Mouse (Mus musculus) forebrain, embryonic 14.5 days (tissue): ENCODE measurements around the gene Zfp326. TPM values are rescaled to one million over a fixed set of nuclear protein-coding genes. Genes with fewer than 3 reads are reported as not detected.
"Not testable (repeated sequence)": the region's sequence is repeated elsewhere in the genome, so short reads cannot be mapped to it uniquely, and the experiment has no call there.

ENCODE experiments used
- ATAC-seq: fragments of 200-750 bp; cut with Nextera tagmentation; 2 replicates; pipeline ENCODE4 v1.8.0; 2017; ENCODE audit warnings: mild to moderate bottlenecking, moderate library complexity
- DNase-seq: peaks from one replicate; pipeline ENCODE4 v3.0.0-alpha.2; 2015; ENCODE audit warnings: low spot score
- H3K27ac ChIP-seq: fragments of 300-500 bp; sonication (generic); 2 replicates; pipeline ENCODE4 v1.5.1; 2014; ENCODE audit warnings: low read depth, mild to moderate bottlenecking, control low read depth, low read length, moderate library complexity
- H3K27me3 ChIP-seq: fragments of 300-500 bp; sonication (generic); replicated peaks from 2 replicates; pipeline ENCODE4 v1.6.1; 2014; ENCODE audit warnings: low read length, control low read depth, mixed read lengths; ENCODE audit not compliant: control insufficient read depth, insufficient read depth
- H3K36me3 ChIP-seq: fragments of 300-500 bp; sonication (generic); 2 replicates; pipeline ENCODE4 v1.6.1; 2014; ENCODE audit warnings: low read length, control low read depth; ENCODE audit not compliant: control insufficient read depth, insufficient read depth
- H3K4me1 ChIP-seq: fragments of 300-500 bp; sonication (generic); 2 replicates; pipeline ENCODE4 v1.6.1; 2014; ENCODE audit warnings: antibody characterized with exemption, low read length, control low read depth; ENCODE audit not compliant: control insufficient read depth, insufficient read depth
- H3K4me2 ChIP-seq: fragments of 300-500 bp; sonication (generic); 2 replicates; pipeline ENCODE4 v1.6.1; 2014; ENCODE audit warnings: mild to moderate bottlenecking, control low read depth, low read length
- H3K4me3 ChIP-seq: fragments of 300-500 bp; sonication (generic); 2 replicates; pipeline ENCODE4 v1.5.1; 2014; ENCODE audit warnings: low read depth, low read length, control low read depth
- H3K9ac ChIP-seq: fragments of 300-500 bp; sonication (generic); 2 replicates; pipeline ENCODE4 v1.6.1; 2014; ENCODE audit warnings: mild to moderate bottlenecking, low read length, control low read depth, moderate library complexity
- H3K9me3 ChIP-seq: fragments of 300-500 bp; sonication (generic); replicated peaks from 2 replicates; pipeline ENCODE4 v1.6.1; 2016; ENCODE audit warnings: low read length, control low read depth, mixed read lengths; ENCODE audit not compliant: control insufficient read depth
- WGBS: fragments of 180-500 bp; shearing (Covaris S2); extraction: QIAGEN DNeasy Blood & Tissue Kit; methylation state at CpG from one replicate; pipeline ENCODE4 v1.1.7; 2014; 5-methylcytosine and 5-hydroxymethylcytosine counted together
- polyA plus RNA-seq: library from polyadenylated mRNA; unstranded; fragments of >200 nt; fragmentation: Nextera tagmentation; extraction: Ambion mirVana; gene quantifications from 2 replicates; pipeline ENCODE4 v1.2.1, GENCODE M21; 2014

Zfp326 gene
- polyA plus RNA-seq, 1 experiment from 2014 or later: 29.6 TPM

GRCm38 (mm10) chr5:105859716-105860460, 16.5 kb upstream of the Zfp326 start:
- ATAC-seq: peak; percentile 57
- Histone ChIP-seq H3K27me3 (no peaks in the 10 kb centered on the region), H3K9ac (no peak overlapping the region), H3K4me2 (no peak overlapping the region), H3K27ac (no peak overlapping the region), H3K4me1 (no peaks in the 10 kb centered on the region), H3K36me3 (no peaks in the 10 kb centered on the region), H3K4me3 (no peak overlapping the region), H3K9me3 (no peaks in the 10 kb centered on the region)
- WGBS: 45% methylated on average over 11 of the region's 11 CpGs
- peak; percentile 62 for DNase-seq

GRCm38 (mm10) chr5:105860461-105860835, 15.9 kb upstream of the Zfp326 start:
- H3K4me2 ChIP-seq: no peak overlapping the region
- no peaks in the 10 kb centered on the region for H3K4me1 ChIP-seq
- H3K4me3 ChIP-seq: no peak overlapping the region
- ATAC-seq (no peak; the same call in 1 of the 2 replicates), DNase-seq (no peak)
- H3K9ac ChIP-seq: no peak overlapping the region
- H3K27ac ChIP-seq: no peak overlapping the region
- WGBS: 67% methylated on average over 10 of the region's 10 CpGs
- H3K27me3 ChIP-seq: no peaks in the 10 kb centered on the region
- H3K9me3 ChIP-seq: no peaks in the 10 kb centered on the region
- H3K36me3 ChIP-seq: no peaks in the 10 kb centered on the region

GRCm38 (mm10) chr5:105861616-105862015, 14.7 kb upstream of the Zfp326 start:
- H3K27ac ChIP-seq: no peak overlapping the region
- ATAC-seq: no peak
- H3K9ac ChIP-seq: no peak overlapping the region
- 96% methylated on average over 5 of the region's 5 CpGs for WGBS
- H3K4me1 ChIP-seq: no peaks in the 10 kb centered on the region
- no peaks in the 10 kb centered on the region for H3K36me3 ChIP-seq
- no peak overlapping the region for H3K4me3 ChIP-seq
- H3K4me2 ChIP-seq: no peak overlapping the region
- H3K27me3 ChIP-seq: no peaks in the 10 kb centered on the region
- no peaks in the 10 kb centered on the region for H3K9me3 ChIP-seq
- no peak for DNase-seq

- H3K27ac ChIP-seq, H3K4me2 ChIP-seq, H3K9me3 ChIP-seq, DNase-seq, H3K4me3 ChIP-seq, H3K36me3 ChIP-seq, H3K9ac ChIP-seq, H3K27me3 ChIP-seq, H3K4me1 ChIP-seq, ATAC-seq: not testable (repeated sequence)
- WGBS: 51% methylated on average over 5 of the region's 5 CpGs
Measured at GRCm38 (mm10) chr5:105865110-105865628, 11.2 kb upstream of the Zfp326 start.

- H3K4me1 ChIP-seq: peaks cover 9% of the 10 kb centered on the region; the same call in 1 of the 2 replicates
- no peak overlapping the region for H3K4me2 ChIP-seq
- no peak overlapping the region for H3K9ac ChIP-seq
- H3K27ac ChIP-seq: no peak overlapping the region
- DNase-seq: peak; percentile 57
- H3K27me3 ChIP-seq: no peaks in the 10 kb centered on the region
- H3K36me3 ChIP-seq: no peaks in the 10 kb centered on the region
- no peak for ATAC-seq
- no peak overlapping the region for H3K4me3 ChIP-seq
- 4% methylated on average over 4 of the region's 4 CpGs for WGBS
- no peaks in the 10 kb centered on the region for H3K9me3 ChIP-seq
Measured at GRCm38 (mm10) chr5:105867427-105867826, 8.9 kb upstream of the Zfp326 start.

DNA sequence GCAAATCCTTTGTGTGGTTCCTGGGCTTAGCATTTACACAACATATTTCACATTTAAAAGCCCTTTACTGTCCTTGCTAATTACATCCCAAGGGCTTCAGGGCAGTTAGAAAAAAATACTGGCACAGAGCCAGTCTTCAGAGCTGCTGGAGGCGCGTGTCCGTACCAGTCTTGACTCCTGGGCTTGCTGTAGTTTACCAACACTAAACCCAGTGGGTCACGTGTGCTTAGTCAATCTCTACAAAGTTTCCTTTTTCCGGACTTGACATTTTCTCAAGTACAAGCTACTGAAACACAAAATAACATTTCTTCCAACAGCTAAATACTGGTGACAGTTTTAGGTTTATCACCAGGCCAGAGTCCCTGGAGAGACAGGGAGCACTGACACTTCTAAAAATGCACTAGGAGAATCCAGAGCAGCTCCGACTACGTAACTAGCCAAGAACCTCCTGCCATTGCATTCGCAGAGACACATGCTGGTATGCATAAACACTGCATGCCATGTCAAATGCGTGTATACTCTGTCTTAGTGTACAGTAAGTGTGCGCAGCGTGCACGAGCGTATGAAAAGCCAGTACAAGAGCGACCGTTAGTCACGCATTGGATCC, 8.4 kb upstream of the Zfp326 start:
- no peaks in the 10 kb centered on the region for H3K27me3 ChIP-seq
- H3K4me2 ChIP-seq: no peak overlapping the region
- 45% methylated on average over 16 of the region's 16 CpGs for WGBS
- DNase-seq: peak; percentile 62
- no peaks in the 10 kb centered on the region for H3K36me3 ChIP-seq
- peak; percentile 67 for ATAC-seq
- H3K9ac ChIP-seq: no peak overlapping the region
- H3K9me3 ChIP-seq: no peaks in the 10 kb centered on the region
- peaks cover 9% of the 10 kb centered on the region; the same call in 1 of the 2 replicates for H3K4me1 ChIP-seq
- no peak overlapping the region for H3K4me3 ChIP-seq
- H3K27ac ChIP-seq: no peak overlapping the region

GRCm38 (mm10) chr5:105868593-105868992, 7.8 kb upstream of the Zfp326 start:
- Histone ChIP-seq H3K4me1 (peaks cover 9% of the 10 kb centered on the region; the same call in 1 of the 2 replicates), H3K4me2 (no peak overlapping the region), H3K4me3 (no peak overlapping the region), H3K27ac (no peak overlapping the region), H3K9me3 (no peaks in the 10 kb centered on the region), H3K27me3 (no peaks in the 10 kb centered on the region), H3K36me3 (no peaks in the 10 kb centered on the region), H3K9ac (no peak overlapping the region)
- WGBS: 9% methylated on average over 3 of the region's 3 CpGs
- peak; percentile 88 for ATAC-seq
- DNase-seq: peak; percentile 92

DNA sequence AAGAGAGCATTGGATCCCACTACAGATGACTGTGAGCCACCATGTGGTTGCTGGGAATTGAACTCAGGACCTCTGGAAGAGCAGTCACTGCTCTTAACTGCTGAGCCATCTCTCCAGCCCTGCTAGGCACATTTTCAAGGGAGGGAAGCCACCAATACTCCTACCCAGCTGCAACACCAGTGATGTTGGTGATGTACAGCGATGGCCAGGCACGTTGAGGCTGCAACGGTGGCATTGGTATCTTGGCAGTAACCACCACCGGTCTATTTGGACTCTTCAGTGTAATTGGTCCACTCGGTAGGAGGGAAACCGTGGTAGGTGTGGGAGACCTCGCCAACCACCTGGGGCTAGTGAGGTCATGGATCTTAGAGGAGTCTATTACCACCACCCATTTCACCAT, 6.6 kb upstream of the Zfp326 start:
- 89% methylated on average over 7 of the region's 7 CpGs for WGBS
- Histone ChIP-seq H3K9me3 (no peaks in the 10 kb centered on the region), H3K9ac (no peak overlapping the region), H3K4me1 (peaks cover 9% of the 10 kb centered on the region; the same call in 1 of the 2 replicates), H3K27ac (no peak overlapping the region), H3K4me3 (no peak overlapping the region), H3K27me3 (no peaks in the 10 kb centered on the region), H3K4me2 (no peak overlapping the region), H3K36me3 (no peaks in the 10 kb centered on the region)
- ATAC-seq: no peak
- no peak for DNase-seq

DNA sequence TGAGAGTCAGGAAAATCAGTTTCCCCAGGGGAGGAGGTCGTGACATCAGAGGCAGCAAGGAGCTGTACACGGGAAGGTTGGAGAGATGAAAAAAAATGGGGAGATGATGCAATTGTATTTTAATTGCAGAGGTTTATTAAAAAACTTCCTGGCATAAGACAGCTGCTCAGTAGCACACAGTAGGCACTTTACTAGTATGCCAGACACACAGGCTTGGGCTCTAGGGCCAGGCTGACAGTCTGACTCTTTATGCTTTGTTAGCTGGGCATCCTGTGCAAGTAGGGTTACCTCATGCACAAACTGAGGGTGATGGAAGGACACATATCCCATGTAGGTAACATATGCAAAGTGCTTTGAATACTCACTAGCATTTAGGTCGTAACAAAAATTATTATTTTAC, 5.2 kb upstream of the Zfp326 start:
- no peak overlapping the region for H3K27ac ChIP-seq
- H3K4me3 ChIP-seq: no peak overlapping the region
- H3K9me3 ChIP-seq: no peaks in the 10 kb centered on the region
- H3K27me3 ChIP-seq: no peaks in the 10 kb centered on the region
- ATAC-seq (no peak), DNase-seq (no peak)
- 73% methylated on average over 3 of the region's 3 CpGs for WGBS
- no peak overlapping the region for H3K9ac ChIP-seq
- H3K4me2 ChIP-seq: no peak overlapping the region
- H3K36me3 ChIP-seq: no peaks in the 10 kb centered on the region
- peaks cover 11% of the 10 kb centered on the region; the same call in 1 of the 2 replicates for H3K4me1 ChIP-seq
